Mouse (Mus musculus): ENCODE results near the gene Wnt8b.
"Not testable (repeated sequence)": the region's sequence is repeated elsewhere in the genome, so short reads cannot be mapped to it uniquely, and the experiment has no call there.

Gene Wnt8b

DNA sequence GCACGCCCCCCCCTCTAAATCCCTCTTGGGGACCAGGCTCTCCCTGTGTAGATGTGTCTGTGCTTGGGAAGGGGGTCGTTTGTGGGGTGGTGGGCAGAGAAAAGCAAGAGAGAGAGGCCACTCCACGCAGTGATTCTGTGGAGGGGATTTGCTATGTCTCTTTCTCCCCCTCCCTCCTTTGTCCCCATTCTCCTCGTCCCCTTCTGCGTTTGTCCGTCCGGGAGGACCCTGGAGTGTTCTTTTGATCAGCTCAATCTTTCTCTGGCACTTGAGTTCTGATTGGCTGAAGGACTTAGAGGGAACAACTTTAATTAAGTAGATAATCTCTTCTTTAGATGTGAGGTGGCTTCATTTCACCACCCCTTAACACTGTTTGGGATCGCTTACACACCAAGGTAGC lies at the start of gene Wnt8b:
Wnt8b (plus strand) TSS at position 345 of the 400 bp plus-strand sequence.
- DNase-seq (ENCODE audit: extremely low spot score, low spot score) = no peak

- DNase-seq (ENCODE audit: extremely low spot score, low spot score) = no peak
Measured at GRCm38 (mm10) chr19:44445755-44446154, 47.5 kb upstream of the Wnt8b start.

DNA sequence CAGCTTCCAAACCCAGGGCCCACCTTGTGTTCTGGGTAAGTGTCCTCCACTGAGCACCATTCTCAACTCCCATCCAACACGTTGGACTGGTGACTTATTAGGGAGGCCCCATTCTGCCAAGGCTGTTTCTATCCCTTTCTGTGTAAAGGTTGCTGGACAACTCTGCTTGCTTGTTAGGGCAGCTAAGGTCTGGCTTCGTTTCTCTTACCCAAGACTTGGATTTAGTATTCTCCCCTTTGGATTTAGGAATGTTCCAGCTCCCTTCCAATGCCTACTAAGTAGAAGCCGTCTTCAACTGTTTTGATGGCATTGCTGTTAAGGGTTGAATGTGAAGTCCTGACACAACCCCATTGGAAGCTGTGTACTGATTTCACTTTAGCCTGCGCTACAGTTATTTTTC lies 45.3 kb upstream of the Wnt8b start:
- DNase-seq (ENCODE audit: extremely low spot score, low spot score) = no peak

DNA sequence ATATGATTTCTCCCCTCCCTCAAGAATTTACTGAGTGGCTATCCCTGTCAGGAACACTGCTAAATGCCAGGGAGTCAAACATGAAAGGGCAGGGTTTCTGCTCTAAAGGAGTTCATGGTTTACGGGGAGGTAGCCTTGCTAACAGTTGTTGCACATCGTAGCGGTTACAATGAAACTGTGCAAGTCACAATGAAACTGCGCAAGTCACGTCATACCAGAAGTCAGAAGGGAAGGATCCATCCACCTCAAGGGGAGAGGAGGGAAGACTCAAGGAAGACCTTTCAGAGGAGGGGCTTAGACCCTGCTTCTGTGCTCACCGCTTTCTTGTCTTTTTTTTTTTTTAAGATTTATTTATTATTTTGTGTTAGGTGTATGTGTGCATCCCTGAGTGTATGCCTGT lies 38.4 kb upstream of the Wnt8b start:
- no peak for DNase-seq (ENCODE audit: extremely low spot score, low spot score)

DNA sequence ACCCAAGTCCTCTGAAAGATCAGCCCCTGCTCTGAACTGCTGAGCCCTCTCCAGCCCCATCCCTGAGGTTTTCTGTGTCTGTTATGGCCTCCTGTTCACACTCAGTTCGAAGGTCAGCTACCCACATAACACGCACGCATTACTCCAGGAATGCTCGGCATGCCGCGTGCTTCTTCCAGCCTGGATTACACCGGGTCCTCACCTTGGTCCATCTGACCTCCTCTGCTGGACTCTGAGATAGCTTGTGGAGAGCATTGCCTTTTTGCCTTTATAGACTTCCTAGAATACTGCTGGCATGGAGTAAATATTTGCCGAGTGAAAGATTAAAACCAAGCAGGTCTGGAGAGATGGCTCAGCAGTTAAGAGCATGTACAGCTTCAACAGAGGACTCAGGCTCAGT lies 37.9 kb upstream of the Wnt8b start:
- no peak for DNase-seq (ENCODE audit: extremely low spot score, low spot score)

- no peak for DNase-seq (ENCODE audit: extremely low spot score, low spot score)
Measured at GRCm38 (mm10) chr19:44457359-44458055, 35.8 kb upstream of the Wnt8b start.

DNA sequence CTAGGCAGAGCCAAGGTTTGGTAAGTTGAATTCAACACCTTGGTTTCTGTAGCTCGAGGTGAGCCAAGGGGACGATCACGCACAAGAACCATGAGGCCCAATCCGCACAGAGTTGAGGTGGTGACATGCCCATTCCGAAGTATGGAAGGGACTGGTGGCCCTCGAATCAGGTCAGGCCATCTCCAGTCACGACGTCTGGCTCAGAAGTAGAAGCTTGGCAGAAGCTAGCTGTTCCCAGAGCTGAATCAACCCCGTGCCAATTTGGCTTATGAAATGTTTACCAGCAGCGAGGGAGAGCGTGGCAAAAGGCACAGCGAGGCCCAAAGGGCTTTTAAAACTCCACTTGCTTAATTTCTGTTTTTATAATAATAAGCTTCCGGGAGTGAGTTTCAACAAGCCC lies 34.6 kb upstream of the Wnt8b start:
- DNase-seq (ENCODE audit: extremely low spot score, low spot score) = no peak

DNA sequence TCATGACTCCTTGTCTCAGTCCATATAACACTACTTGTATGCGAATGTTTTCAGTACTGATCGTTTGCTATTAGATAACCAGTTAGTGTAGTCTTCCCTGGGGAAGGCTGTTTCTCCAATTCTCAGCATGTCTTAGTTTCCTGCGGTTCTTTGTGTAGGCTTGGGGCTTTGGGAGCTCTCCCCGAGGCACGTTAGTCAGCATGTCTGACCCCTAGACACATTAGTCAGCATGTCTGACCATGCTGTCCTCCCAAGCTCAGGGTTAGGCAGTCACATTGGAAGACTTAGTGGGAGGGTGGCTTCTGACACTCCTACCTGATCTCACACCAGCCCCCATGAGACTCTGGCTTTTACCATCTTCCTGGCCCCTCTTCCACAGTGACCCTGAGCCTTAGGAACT lies 32.8 kb upstream of the Wnt8b start:
- DNase-seq (ENCODE audit: extremely low spot score, low spot score) = no peak

- no peak for DNase-seq (ENCODE audit: extremely low spot score, low spot score)
Measured at GRCm38 (mm10) chr19:44461500-44461899, 31.8 kb upstream of the Wnt8b start.

DNA sequence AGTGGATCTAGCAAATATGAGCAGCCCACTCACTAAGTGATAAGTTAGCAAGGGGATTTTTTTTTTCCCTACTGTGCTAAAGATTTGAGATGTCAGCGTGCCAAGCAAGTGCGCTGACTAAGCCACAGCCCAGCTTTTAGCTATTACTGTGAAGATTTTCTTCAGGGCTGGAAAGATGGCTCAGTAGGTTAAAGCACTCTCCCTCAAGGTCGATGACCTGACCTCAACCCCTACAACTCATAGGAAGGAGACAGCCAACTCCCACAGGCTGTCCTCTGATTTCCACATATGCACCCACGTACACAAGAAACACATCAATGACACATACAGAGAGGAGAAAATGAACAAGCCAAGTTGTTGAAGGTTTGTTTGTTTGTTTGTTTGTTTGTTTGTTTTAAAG lies 31.1 kb upstream of the Wnt8b start:
- no peak for DNase-seq (ENCODE audit: extremely low spot score, low spot score)

DNA sequence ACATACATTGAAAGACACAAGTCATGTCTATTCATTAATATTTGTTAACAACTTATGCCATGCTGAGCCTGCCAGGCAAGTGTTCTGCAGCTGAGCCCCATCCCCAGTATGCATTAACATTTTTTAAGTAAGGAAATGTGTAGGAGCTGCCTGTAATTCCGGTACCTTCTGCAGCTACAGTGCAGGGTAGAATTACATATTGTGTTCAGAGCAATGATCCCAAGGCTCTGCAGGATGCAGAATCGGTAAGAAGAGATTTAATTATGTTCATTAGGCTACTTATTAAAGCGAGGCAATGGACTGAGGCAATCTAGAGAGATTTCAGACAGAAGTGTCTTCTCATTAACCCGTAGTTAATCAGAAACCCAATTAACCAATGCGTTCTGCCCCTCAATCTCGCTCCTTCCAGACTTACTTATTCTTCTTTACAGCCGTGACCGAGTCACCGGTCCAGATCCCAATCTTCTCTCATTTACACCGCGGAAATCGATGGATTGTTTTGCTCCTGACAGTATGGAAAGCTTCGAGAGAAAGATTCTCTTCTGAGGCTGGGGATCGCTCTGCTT lies 27.2 kb upstream of the Wnt8b start:
- not testable (repeated sequence) for DNase-seq (ENCODE audit: extremely low spot score, low spot score)

GRCm38 (mm10) chr19:44474158-44474557 lies 19.1 kb upstream of the Wnt8b start:
- DNase-seq (ENCODE audit: extremely low spot score, low spot score) = peak; percentile 78

DNA sequence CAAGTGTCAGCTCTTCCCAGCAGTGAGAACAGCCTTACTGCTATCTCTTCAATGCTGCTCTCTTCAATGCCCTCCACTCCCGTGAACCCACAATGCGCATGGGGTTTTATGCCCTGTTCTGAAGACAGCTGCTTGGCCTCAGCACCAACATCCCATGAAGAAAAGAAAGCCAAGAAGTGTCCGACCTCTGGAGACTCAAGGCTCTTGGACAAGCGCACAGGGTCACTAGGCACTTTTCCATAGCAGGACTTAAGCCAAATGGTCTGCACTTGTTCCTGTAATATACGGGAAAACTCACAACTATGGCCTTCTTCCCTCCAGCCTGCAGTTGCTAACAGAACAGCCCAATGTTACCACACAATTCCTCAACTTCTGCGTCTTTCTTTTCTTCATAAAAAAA lies 18.0 kb upstream of the Wnt8b start:
- DNase-seq (ENCODE audit: extremely low spot score, low spot score) = no peak

DNA sequence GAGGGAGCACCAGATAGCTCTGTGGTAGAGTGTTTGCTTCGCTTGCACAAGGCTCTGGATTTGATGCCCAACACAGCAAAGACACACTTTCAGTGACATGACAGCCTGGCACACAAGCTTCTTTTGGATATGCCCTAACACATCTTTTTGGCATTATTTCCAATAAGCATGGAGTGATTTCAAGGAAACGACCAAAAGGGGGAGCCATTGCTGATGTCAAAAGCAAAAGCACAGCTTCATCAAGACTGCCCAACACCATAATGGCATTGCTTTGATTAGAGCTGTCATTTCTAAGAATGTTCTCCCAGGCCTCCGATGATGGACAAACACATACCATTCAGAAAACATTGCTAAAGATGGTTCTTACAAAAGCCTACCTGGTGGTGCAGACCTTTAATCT lies 16.7 kb upstream of the Wnt8b start:
- no peak for DNase-seq (ENCODE audit: extremely low spot score, low spot score)

- DNase-seq (ENCODE audit: extremely low spot score, low spot score) = peak; percentile 34
Measured at GRCm38 (mm10) chr19:44487266-44487665, 6.0 kb upstream of the Wnt8b start.

GRCm38 (mm10) chr19:44496511-44496910 lies 3.2 kb downstream of the Wnt8b start:
- DNase-seq (ENCODE audit: extremely low spot score, low spot score) = no peak

GRCm38 (mm10) chr19:44496941-44497340 lies 3.7 kb downstream of the Wnt8b start:
- DNase-seq (ENCODE audit: extremely low spot score, low spot score) = no peak

DNA sequence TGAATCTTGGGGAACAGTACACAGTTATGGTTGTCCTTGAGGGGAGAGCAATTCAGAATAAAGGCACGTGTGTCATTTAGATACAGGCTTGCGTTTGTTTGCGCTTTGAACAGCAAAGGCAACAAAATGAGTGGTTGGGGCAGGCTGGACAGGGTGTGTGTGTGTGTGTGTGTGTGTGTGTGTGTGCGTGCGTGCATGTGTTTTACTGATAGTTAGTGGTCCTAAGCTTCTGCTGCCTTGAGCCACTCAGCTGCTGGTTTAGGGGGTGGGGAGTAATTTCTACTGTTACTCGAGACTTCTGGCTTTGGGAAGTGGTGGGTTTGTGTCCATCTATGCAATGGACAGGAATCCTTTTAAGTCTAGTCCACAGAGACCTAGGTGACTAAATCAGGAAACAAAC lies 5.7 kb downstream of the Wnt8b start:
- no peak for DNase-seq (ENCODE audit: extremely low spot score, low spot score)

DNA sequence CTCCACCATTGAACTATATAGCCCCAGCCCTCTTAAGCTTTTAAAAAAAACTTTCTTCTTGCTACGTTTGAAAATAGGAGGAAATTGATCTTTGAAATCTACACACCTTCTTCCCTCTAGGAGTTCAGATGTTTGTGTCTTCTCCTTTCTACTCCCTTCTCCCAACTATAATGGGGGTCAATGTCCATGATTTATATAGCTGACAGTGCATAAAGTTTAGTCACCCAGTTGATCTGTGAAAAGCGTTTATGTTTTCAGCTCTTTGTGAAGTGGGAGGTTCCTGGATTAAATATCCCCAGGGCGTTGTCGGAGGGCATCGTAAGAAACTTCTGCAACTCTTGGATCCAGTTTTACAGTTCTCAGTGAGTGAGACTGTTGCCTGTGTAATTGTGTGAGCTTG lies 7.0 kb downstream of the Wnt8b start:
- no peak for DNase-seq (ENCODE audit: extremely low spot score, low spot score)

- DNase-seq (ENCODE audit: extremely low spot score, low spot score) = no peak
Measured at GRCm38 (mm10) chr19:44501925-44502324, 8.7 kb downstream of the Wnt8b start.

DNA sequence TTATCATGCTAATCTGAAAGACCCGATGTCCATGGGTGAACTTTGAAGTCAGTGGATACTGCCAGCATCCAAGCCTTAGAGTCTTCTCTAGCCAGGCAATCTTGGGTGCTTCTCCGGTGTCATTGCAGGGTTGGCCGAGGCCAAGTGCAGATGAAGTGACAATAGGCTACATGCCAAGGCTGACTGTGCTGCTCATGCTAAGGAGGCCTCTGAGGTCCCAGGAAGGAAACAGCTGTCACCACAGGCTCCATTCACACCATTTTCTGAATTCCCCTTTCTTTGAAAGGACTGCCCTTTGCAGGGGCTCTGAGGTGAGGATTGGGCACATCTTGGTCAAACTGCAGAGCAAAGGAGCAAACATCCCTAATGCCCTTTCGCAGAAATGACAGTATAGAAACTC lies 9.5 kb downstream of the Wnt8b start:
- DNase-seq (ENCODE audit: extremely low spot score, low spot score) = no peak

- DNase-seq (ENCODE audit: extremely low spot score, low spot score) = peak; percentile 39
Measured at GRCm38 (mm10) chr19:44510534-44511175, 17.4 kb downstream of the Wnt8b start.

Measured in neural tube, embryonic 10.5 days (tissue).